Mouse (Mus musculus): ENCODE measurements around the gene Itgb3. TPM values are rescaled to one million over a fixed set of nuclear protein-coding genes. Genes with fewer than 3 reads are reported as not detected.

Gene Itgb3
- 105 and 141 TPM in 2 replicates for polyA plus RNA-seq (2015; fragmentation: Nextera tagmentation; extraction: Ambion mirVana)

DNA sequence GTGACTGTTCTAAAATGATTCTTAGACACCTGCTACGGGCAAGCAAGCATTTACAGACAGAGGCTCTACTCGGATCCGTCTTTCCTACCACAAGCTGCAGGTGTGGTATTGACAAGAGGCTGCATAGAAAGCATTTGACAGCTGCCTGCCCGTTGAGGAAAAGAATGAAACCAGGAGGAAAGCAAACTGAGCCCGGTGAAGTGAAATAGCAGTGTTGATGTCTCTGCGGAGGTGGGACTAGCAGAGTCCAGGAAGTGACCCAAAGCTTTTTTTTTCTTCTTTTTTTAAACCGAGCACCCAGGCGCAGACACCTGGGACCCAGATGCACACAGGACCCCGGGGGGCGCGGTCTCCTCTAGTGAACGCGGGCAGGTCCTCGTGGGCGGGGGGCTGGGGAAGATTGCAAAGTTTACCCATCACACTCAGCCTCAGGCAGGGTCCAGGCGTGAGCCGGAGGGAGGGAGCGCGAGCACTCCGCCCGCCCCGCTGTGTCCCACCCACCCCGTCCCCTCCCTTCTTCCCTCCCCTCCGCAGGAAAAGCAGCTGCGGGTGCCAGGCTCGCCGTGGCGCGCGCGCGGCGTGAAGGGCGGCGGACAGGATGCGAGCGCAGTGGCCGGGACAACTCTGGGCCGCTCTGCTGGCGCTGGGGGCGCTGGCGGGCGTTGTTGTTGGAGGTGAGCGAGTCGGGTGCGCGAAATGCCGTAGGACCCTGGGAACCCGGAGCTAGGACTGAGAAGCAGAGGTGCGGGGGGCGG is at the start of gene Itgb3:
TSS of gene Itgb3 (plus strand) at position 510 of the 755 bp plus-strand sequence.

DNA sequence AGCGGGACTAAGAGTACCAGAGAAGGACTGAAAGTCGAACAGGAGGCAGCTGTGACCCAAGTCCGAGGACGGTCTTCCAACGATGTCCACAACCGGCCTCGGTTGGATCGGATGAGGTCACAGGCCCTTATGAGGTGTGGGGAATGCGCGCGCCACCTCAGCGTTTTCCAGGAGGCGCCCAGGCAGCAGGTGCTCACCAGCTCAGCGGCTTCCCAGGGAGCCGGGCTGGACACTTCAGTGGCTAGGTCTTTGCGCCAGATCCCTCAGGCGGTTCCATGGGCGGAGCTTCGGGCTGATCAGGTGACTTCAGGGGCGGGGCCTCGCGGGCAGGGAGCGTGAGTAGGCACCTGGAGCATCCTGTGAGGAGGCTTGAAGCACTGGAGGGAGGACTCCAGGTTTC is 77.7 kb downstream of the Itgb3 start, which contains the start of gene Gm11639:
TSS of gene Gm11639 (plus strand) at position 160 of the 400 bp plus-strand sequence.

Other genes starting within 250 kb of the Itgb3 start
- 8.2 and 9.3 TPM in 2 replicates for gene Kansl1, start 139.1 kb upstream of the Itgb3 start, polyA plus RNA-seq (2015; fragmentation: Nextera tagmentation; extraction: Ambion mirVana)
- gene Cdc27, start 57.4 kb upstream of the Itgb3 start, polyA plus RNA-seq (2015; fragmentation: Nextera tagmentation; extraction: Ambion mirVana): 22.0 and 26.4 TPM in 2 replicates
- 469 and 479 TPM in 2 replicates for gene Myl4, start 57.3 kb upstream of the Itgb3 start, polyA plus RNA-seq (2015; fragmentation: Nextera tagmentation; extraction: Ambion mirVana)
- gene Gm11639, start 77.7 kb downstream of the Itgb3 start, polyA plus RNA-seq (2015; fragmentation: Nextera tagmentation; extraction: Ambion mirVana): not detected in 2 replicates